Mouse (Mus musculus) colon, adult 2 months (tissue): ENCODE measurements around the gene Atp13a1. TPM values are rescaled to one million over a fixed set of nuclear protein-coding genes. Genes with fewer than 3 reads are reported as not detected.

Experiments
- polyA plus RNA-seq: library from polyadenylated mRNA; depleted of rRNA; stranded (reverse); fragments of >200 nt; gene quantifications from 2 replicates; pipeline ENCODE4 v1.2.3, GENCODE M21; 2012; rRNA removed

Gene Atp13a1
- polyA plus RNA-seq: 106 and 109 TPM in 2 replicates

DNA sequence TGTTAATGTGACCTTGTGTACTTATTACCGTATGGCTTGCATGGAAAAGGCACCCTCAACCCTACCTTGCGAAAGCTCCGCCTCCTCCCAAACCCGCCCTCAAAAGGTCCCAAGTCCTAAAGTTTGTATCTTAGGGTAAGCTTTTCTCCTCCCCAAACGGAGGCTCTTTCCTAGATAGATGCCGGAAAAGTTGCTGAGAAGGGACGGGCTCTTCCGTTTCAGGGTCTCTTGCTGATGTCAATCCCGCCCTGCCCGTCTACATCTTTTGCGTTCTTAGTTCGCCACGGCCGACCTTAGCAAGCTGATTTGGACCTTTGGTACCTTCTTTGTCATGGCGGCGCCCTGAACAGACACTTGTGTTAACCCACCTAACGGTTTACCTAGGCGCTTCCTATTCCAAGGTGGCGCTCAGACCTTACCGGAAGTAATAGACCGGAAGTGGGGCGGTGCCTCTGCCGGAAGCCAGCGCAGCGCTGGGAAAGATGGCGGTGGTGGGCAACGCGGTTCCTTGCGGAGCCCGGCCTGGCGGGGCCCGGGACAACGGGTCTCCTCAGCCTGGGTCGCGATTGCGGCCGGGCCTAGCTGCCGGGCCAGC, at the start of gene Atp13a1, which contains the start of gene Zfp866:
Gene Atp13a1 (plus strand): TSS at position 391 of the 595 bp plus-strand sequence.
Gene Zfp866 (minus strand): TSS at position 406 of the 595 bp plus-strand sequence.

DNA sequence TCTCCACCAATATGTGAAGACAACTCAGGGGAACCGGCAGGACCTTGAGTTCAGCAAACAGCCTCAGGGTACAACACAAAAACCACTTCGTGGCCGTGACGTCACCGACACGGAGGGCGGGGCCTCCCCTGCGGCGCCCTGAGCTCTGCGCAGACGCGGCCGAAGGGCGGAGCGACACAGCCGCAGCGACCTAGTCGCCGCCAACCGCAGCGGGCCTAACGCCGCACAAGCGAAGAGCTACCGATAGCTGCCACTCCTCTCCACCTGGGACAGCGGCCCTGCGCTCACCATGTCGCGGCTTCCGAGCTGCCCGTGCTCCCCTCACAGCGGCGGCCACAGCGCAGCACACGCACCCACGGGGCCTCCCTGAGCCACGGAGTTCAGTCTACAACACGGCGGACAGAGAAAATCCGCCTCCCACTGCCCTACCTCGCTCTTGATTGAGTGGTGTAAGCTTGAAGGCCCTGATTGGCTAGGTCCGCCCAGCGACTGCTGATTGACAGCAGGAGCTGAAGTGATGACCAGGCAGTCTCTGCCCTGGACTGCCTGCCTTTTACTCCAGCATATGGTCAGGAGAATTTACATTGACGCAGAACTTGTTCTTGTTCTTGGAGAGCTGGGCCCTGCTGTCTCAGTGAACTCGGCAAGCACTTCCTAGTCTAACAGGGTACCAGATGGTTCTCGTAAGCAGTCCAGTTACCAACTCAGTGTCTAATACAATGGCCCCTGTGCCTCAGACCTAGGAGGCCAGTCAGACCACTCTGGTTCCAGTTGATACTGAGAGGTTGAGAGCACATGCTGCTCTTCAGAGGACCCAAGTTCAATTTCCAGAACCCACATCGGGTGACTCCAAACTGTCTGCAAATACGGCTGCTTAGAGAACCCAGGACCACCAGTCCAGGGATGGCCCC, 41.2 kb upstream of the Atp13a1 start, which contains the start of gene Zfp963:
Gene Zfp963 (minus strand): TSS at position 427 of the 911 bp plus-strand sequence.

DNA sequence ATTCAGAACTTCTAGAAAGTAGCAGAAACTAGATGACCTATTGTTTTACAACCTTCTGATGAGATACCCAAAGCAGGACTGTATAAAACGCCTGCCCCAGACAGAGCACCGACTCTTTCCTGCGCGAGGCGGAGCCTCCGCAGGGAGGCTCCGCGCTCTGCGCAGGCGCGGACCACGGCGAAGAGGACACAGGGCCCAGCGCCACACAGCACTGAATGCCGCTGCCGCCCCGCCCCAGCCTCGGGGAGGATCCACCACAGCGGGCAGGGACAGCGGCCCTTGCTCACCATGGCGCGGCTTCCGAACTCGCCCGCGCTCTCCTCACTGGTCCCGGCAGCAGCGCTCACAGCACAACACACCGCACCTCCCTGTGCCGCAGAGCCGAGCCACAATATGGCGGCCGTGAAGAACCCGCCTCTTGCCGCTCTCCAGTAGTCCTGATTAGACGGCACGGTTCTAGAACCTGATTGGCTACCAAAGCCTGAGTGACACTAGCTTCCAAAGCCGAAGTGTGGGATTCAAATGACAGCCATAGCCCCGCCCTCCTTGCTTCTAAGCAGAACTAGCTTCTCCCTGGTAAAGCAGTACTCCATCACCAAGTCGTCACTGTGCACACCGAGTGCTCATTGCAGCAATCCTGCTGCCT, 16.3 kb upstream of the Atp13a1 start, which contains the start of gene Gm20422:
Gene Gm20422 (minus strand): TSS at position 384 of the 646 bp plus-strand sequence.

DNA sequence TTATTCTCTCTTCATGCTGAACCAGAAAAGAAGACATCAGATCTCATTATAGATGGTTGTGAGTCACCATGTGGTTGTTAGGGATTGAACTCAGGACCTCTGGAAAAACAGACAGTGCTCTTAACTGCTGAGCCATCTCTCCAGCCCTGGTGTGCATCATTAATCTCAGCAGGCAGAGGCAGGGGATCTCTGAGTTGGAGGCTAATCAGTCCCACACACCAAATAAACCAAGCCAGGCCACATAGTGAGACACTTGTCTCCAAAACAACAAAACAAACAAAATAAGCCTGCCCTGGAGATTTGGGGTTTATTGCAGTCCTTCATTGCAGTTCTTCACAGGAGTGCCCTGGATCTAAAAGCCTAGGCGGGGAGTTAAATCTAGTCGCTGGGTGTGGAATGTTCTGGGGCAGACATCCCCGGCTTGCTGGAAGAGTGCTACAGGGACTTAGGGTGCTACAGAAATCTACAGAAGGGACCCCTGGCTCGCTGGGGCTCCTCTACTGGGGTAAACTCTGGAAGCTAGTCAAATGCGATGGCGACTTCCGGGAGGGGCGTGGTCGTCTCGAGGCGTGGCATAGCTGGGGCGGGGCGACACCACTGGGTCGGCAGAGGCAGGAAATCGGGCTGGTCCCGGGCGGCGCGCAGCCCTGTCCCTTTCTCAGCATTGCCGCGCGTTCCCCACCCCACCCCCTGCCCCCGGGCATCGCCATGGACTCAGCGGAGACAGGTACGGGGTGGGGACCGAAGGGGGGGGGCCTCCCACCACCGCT, 17.3 kb downstream of the Atp13a1 start, which contains the start of gene Gmip:
Gene Gmip (plus strand): TSS at position 586 of the 770 bp plus-strand sequence.

DNA sequence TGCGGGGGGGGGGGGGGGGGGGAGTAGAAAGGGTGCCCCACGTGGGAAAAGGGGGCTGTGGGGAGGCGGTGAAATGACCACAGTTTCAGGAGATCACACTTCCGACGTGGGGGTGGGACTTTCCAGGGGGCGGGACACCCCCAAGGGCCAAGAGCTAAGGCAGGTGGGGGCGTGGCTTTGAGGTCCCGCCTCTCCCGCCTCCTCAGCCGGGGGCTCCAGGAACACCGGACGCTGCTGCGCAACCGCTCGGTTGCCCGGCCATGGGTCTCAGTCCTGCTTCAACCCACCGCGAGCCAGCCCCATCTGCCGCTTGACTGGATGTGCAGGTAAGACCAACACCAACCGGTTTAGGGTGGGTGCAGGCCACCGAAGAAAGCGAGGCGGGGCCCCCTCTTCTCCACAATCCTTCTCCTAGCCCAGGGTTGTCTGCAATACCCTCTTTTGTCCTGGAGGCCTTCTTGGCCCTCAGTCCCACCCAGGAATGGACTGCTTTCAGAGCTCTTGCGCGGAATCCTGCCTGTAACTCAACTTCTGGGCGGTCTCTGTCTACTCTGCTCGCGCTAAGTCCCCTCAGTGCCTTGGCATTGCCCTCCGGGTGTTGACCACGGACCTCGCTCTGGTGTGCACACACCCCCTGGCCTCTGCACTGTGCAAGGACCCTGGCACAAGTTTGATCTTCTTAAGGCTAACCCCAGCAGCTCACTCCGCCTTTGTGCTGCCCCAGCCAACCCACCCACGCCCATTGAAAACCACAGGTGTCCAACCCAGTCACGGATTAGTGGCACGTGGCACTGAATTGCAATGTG, 31.6 kb downstream of the Atp13a1 start, which contains the start of gene Lpar2:
Gene Lpar2 (plus strand): TSS at position 44 of the 806 bp plus-strand sequence.

DNA sequence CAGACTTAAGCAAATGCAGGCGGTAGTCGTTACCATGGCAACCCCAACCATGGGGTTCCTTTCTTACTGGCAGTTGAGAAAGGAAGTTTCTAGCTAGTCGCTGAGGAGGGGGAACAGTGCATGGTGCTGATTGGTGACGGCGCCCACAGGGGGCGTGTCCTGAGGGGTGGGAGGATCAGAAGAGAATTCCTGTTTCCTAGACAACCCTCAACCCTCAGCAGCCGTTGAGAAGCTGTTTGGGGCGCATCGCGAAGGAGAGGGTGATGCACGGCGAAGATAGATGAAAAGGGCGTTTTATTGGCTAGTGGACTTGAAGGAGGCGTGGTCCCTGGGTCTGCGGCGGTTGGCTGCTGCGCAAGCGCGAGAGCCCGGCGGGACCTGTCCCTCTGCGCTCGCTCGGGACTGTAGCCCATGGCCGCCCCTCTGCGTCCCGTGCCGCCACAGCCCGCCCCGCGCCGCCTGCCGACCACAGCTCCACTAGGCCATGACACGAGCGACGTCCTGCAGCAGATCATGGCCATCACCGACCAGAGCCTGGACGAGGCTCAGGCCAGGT, 41.4 kb downstream of the Atp13a1 start, which contains the start of gene Pbx4:
Gene Pbx4 (plus strand): TSS at position 194 of the 556 bp plus-strand sequence.

Other genes starting within 250 kb of the Atp13a1 start
- 2.2 and 3.1 TPM in 2 replicates for gene Zfp868, start 165.6 kb upstream of the Atp13a1 start, polyA plus RNA-seq
- 0.31 and 0.55 TPM in 2 replicates for gene Zfp964, start 136.7 kb upstream of the Atp13a1 start, polyA plus RNA-seq
- 0.57 and 1.5 TPM in 2 replicates for gene Zfp869, start 80.4 kb upstream of the Atp13a1 start, polyA plus RNA-seq
- 1.5 and 2.0 TPM in 2 replicates for gene Zfp963, start 41.2 kb upstream of the Atp13a1 start, polyA plus RNA-seq
- gene Gm20422, start 16.3 kb upstream of the Atp13a1 start, polyA plus RNA-seq: 1.3 TPM in 1 of 2 replicates, not detected in the other
- 5.6 and 5.8 TPM in 2 replicates for gene Zfp866, start within 50 bp of the Atp13a1 start, polyA plus RNA-seq
- gene Gmip, start 17.5 kb downstream of the Atp13a1 start, polyA plus RNA-seq: 48.5 and 52.0 TPM in 2 replicates
- gene Lpar2, start 31.3 kb downstream of the Atp13a1 start, polyA plus RNA-seq: 1.9 and 2.2 TPM in 2 replicates
- gene Pbx4, start 41.3 kb downstream of the Atp13a1 start, polyA plus RNA-seq: 1.6 and 2.9 TPM in 2 replicates
- gene Cilp2, start 96.5 kb downstream of the Atp13a1 start, polyA plus RNA-seq: 0.09 and 0.23 TPM in 2 replicates
- gene Tssk6, start 111.0 kb downstream of the Atp13a1 start, polyA plus RNA-seq: 2.8 and 4.3 TPM in 2 replicates
- gene Ndufa13, start 111.4 kb downstream of the Atp13a1 start, polyA plus RNA-seq: 148 and 213 TPM in 2 replicates
- gene Yjefn3, start 111.5 kb downstream of the Atp13a1 start, polyA plus RNA-seq: 3.3 and 6.2 TPM in 2 replicates
- gene Gatad2a, start 205.2 kb downstream of the Atp13a1 start, polyA plus RNA-seq: 72.8 and 80.7 TPM in 2 replicates